Mouse (Mus musculus) erythroblast, embryonic 14.5 days (primary cell): ENCODE results near the gene Osgin1.

Source experiments
- GATA1 ChIP-seq: IDR thresholded peaks from 2 replicates; pipeline ENCODE4 v1.6.1; 2012; ENCODE audit warnings: low read length, inconsistent platforms, mixed read lengths
- TAL1 ChIP-seq: IDR thresholded peaks from 3 replicates; pipeline ENCODE4 v1.6.1; 2012; ENCODE audit warnings: low read length, inconsistent platforms, mixed read lengths

DNA sequence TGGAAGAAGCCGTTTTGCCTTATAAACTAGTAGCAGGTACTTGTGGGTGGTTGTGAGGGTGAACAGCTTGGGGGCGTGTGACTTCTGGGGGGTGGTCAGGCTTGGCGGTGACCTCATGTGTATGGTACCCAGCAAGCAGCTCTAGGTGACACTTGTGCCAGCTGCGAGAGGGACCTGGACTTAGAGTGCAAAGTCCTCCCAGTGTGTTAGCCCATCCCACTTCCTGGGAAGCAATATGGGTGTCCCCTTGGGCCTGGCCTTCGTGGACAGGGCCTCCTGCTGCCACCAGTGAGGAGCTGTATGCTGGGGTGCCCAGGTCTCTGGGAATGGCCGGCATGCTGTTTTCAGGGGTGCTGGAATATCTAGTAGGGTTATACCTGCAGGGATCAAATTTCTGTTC, 5.0 kb downstream of the Osgin1 start:
- TF ChIP-seq TAL1 (no peak), GATA1 (no peak)
